Mouse (Mus musculus): Measurements from ENCODE around the gene Lbx2.

The Lbx2 gene

GRCm38 (mm10) chr6:83115011-83115671, 29.0 kb downstream of the Lbx2 start, which contains the start of gene Mogs:
Mogs (plus strand) TSS chr6:83115496.
- peak; percentile 89 for DNase-seq

GRCm38 (mm10) chr6:83115682-83116372, 29.7 kb downstream of the Lbx2 start:
- DNase-seq = peak; percentile 54

GRCm38 (mm10) chr6:83116373-83117164, 30.4 kb downstream of the Lbx2 start:
- DNase-seq = peak; percentile 51

- DNase-seq = no peak
These were observed 30.9 kb downstream of the Lbx2 start for GRCm38 (mm10) chr6:83117165-83117438.

GRCm38 (mm10) chr6:83117616-83118015, 31.4 kb downstream of the Lbx2 start:
- peak; percentile 33 for DNase-seq

- peak; percentile 36 for DNase-seq
These were observed 32.2 kb downstream of the Lbx2 start for GRCm38 (mm10) chr6:83118369-83118768.

GRCm38 (mm10) chr6:83118825-83119733, 32.9 kb downstream of the Lbx2 start:
- peak; percentile 9 for DNase-seq

- DNase-seq = peak; percentile 66
These were observed 33.5 kb downstream of the Lbx2 start for GRCm38 (mm10) chr6:83119734-83120051.

GRCm38 (mm10) chr6:83120930-83121862, 35.0 kb downstream of the Lbx2 start, which contains the start of gene Wbp1:
Wbp1 (minus strand) TSS chr6:83121559.
- DNase-seq = peak; percentile 99

- no peak for DNase-seq
These were observed 35.9 kb downstream of the Lbx2 start for GRCm38 (mm10) chr6:83121863-83122710.

- peak; percentile 49 for DNase-seq
These were observed 36.8 kb downstream of the Lbx2 start for GRCm38 (mm10) chr6:83122961-83123360.

GRCm38 (mm10) chr6:83124851-83125312, 38.7 kb downstream of the Lbx2 start:
- peak; percentile 90 for DNase-seq

GRCm38 (mm10) chr6:83125331-83125730, 39.2 kb downstream of the Lbx2 start, which contains the start of gene Ino80b:
Ino80b (minus strand) TSS chr6:83125431.
- no peak for DNase-seq

GRCm38 (mm10) chr6:83127419-83127818, 41.3 kb downstream of the Lbx2 start:
- no peak for DNase-seq

GRCm38 (mm10) chr6:83131469-83132034, 45.4 kb downstream of the Lbx2 start:
- DNase-seq = no peak

- DNase-seq = no peak
These were observed 46.2 kb downstream of the Lbx2 start for GRCm38 (mm10) chr6:83132176-83132919.

GRCm38 (mm10) chr6:83134226-83134625, 48.1 kb downstream of the Lbx2 start:
- DNase-seq = no peak

GRCm38 (mm10) chr6:83134951-83135513, 48.9 kb downstream of the Lbx2 start, which contains the start of gene Rtkn:
Rtkn (plus strand) TSS chr6:83135463.
- DNase-seq = no peak

Data from cerebellum, adult 9-10 months (tissue).